Mouse (Mus musculus) left cerebral cortex, postnatal 14 days (tissue): ENCODE results near the gene Slc28a3. TPM values are rescaled to one million over a fixed set of nuclear protein-coding genes. Genes with fewer than 3 reads are reported as not detected.

Experiments used
- DNase-seq, 2 experiments: peaks; one replicate each; pipeline ENCODE4 v3.0.0; 2021 to 2022; ENCODE audit warnings: low spot score in 2 of 2, mixed read lengths in 1 of 2
- intact Hi-C: fragments of 180-260 bp; cut with DNase I; formaldehyde crosslinking; loops from one replicate; pipeline ENCODE4 v1.15.1; 2025
- long read RNA-seq, 2 experiments: library from polyadenylated mRNA; stranded (forward); transcript quantifications; one replicate each; pipeline ENCODE4 v2.0.0; 2021
- total RNA-seq, 2 experiments: library from RNA; stranded (reverse); gene quantifications; 2 replicates each; pipeline ENCODE4 v1.2.3; 2021

Slc28a3 gene
- under 1 TPM; 0.15 to 0.21 TPM for total RNA-seq
- long read RNA-seq, experiment 1, result 0 reads
- long read RNA-seq, experiment 2, result 0 reads

- no peak for DNase-seq
- intact Hi-C loops, result no loop called here
Measured at GRCm38 (mm10) chr13:58610716-58611115, at the start of gene Slc28a3. Slc28a3 (minus strand) TSS chr13:58610877.

GRCm38 (mm10) chr13:58657987-58658386 is 47.3 kb upstream of the Slc28a3 start:
- no peak for DNase-seq
- intact Hi-C loops, result no loop called here

GRCm38 (mm10) chr13:58656885-58657284 is 46.2 kb upstream of the Slc28a3 start:
- intact Hi-C loops, result no loop called here
- DNase-seq, result no peak

GRCm38 (mm10) chr13:58655552-58655951 is 44.9 kb upstream of the Slc28a3 start:
- intact Hi-C loops, result no loop called here
- DNase-seq, result no peak

- peak; percentile 77 to 82 for DNase-seq
- intact Hi-C loops, result loop anchor here (5.0 kb wide), 2 partner anchors 167 to 542 kb away; partner anchors contain the start of gene Ntrk2
Measured at GRCm38 (mm10) chr13:58640330-58640729, 29.7 kb upstream of the Slc28a3 start.

GRCm38 (mm10) chr13:58638950-58639349 is 28.3 kb upstream of the Slc28a3 start:
- intact Hi-C loops, result loop anchor here (2.0 to 10.0 kb wide), 6 partner anchors 433 to 1826 kb away; no protein-coding TSS in a partner anchor

GRCm38 (mm10) chr13:58637360-58638002 is 26.8 kb upstream of the Slc28a3 start:
- intact Hi-C loops, result loop anchor here (2.0 to 10.0 kb wide), 6 partner anchors 435 to 1827 kb away; no protein-coding TSS in a partner anchor
- DNase-seq, result peak; percentile 72 to 83

More at GRCm38 (mm10) chr13:58638950-58639349, 28.3 kb upstream of the Slc28a3 start:
- DNase-seq, result peak; percentile 80 to 83

- intact Hi-C loops, result loop anchor here (10.0 kb wide), 1 partner anchor 1831 kb away; no protein-coding TSS in a partner anchor
- no peak for DNase-seq
Measured at GRCm38 (mm10) chr13:58633887-58634286, 23.2 kb upstream of the Slc28a3 start.

GRCm38 (mm10) chr13:58630756-58631155 is 20.1 kb upstream of the Slc28a3 start:
- no peak for DNase-seq
- intact Hi-C loops, result loop anchor here (10.0 kb wide), 1 partner anchor 1834 kb away; no protein-coding TSS in a partner anchor

GRCm38 (mm10) chr13:58629365-58630050 is 18.8 kb upstream of the Slc28a3 start:
- intact Hi-C loops, result loop anchor here (10.0 kb wide), 1 partner anchor 1835 kb away; no protein-coding TSS in a partner anchor
- DNase-seq, result no peak

GRCm38 (mm10) chr13:58622647-58623046 is 12.0 kb upstream of the Slc28a3 start:
- DNase-seq, result no peak
- intact Hi-C loops, result no loop called here

- intact Hi-C loops, result no loop called here
- DNase-seq, result no peak
Measured at GRCm38 (mm10) chr13:58619301-58619700, 8.6 kb upstream of the Slc28a3 start.

GRCm38 (mm10) chr13:58610059-58610458 is 618 bp downstream of the Slc28a3 start:
- intact Hi-C loops, result no loop called here

GRCm38 (mm10) chr13:58601201-58601855 is 9.3 kb downstream of the Slc28a3 start:
- intact Hi-C loops, result no loop called here
- no peak for DNase-seq

More at GRCm38 (mm10) chr13:58610059-58610458, 618 bp downstream of the Slc28a3 start:
- no peak for DNase-seq

GRCm38 (mm10) chr13:58598578-58598977 is 12.1 kb downstream of the Slc28a3 start:
- DNase-seq, result no peak
- intact Hi-C loops, result no loop called here

GRCm38 (mm10) chr13:58593129-58593528 is 17.5 kb downstream of the Slc28a3 start:
- intact Hi-C loops, result no loop called here
- peak; percentile 18 to 31 for DNase-seq

GRCm38 (mm10) chr13:58591912-58592311 is 18.8 kb downstream of the Slc28a3 start:
- no peak for DNase-seq
- intact Hi-C loops, result no loop called here

- intact Hi-C loops, result no loop called here
- peak; percentile 22 to 51 for DNase-seq
Measured at GRCm38 (mm10) chr13:58590630-58591029, 20.0 kb downstream of the Slc28a3 start.

- intact Hi-C loops, result loop anchor here (2.0 to 5.0 kb wide), 4 partner anchors 42 to 432 kb away; partner anchors contain the start of genes Hnrnpk, Idnk and Rmi1
- peak; percentile 82 to 88 for DNase-seq
Measured at GRCm38 (mm10) chr13:58589517-58589858, 21.2 kb downstream of the Slc28a3 start.
